Mouse (Mus musculus) large intestine, adult 2 months (tissue): ENCODE data around the gene Serpinb6b. TPM values are rescaled to one million over a fixed set of nuclear protein-coding genes. Genes with fewer than 3 reads are reported as not detected.

Experiments
- DNase-seq: peaks from one replicate; pipeline ENCODE4 v3.0.0-alpha.2; 2012; ENCODE audit warnings: low read depth, low spot score
- WGBS: fragments of 180-500 bp; shearing (Covaris S2); methylation state at CpG from one replicate; pipeline ENCODE4 v1.1.7; 2018; 5-methylcytosine and 5-hydroxymethylcytosine counted together
- polyA plus RNA-seq: library from polyadenylated mRNA; depleted of rRNA; stranded (reverse); fragments of >200 nt; gene quantifications from 2 replicates; pipeline ENCODE4 v1.2.3, GENCODE M21; 2012

Serpinb6b gene
- polyA plus RNA-seq, 1 experiment = 2.4 TPM

GRCm38 (mm10) chr13:32970776-32971175 is 5.8 kb downstream of the Serpinb6b start:
- WGBS = 73% methylated on average over 3 of the region's 3 CpGs
- no peak for DNase-seq

- DNase-seq = no peak
- 76% methylated on average over 2 of the region's 2 CpGs for WGBS
Observed at GRCm38 (mm10) chr13:32974268-32974667, 9.3 kb downstream of the Serpinb6b start.

- WGBS = 47% methylated on average over 3 of the region's 3 CpGs
- no peak for DNase-seq
Observed at GRCm38 (mm10) chr13:32974889-32975460, 10.0 kb downstream of the Serpinb6b start.

- WGBS = 76% methylated on average over 2 of the region's 2 CpGs
- no peak for DNase-seq
Observed at GRCm38 (mm10) chr13:32975710-32976109, 10.7 kb downstream of the Serpinb6b start.

- DNase-seq = no peak
- WGBS = 76% methylated on average over 4 of the region's 4 CpGs
Observed at GRCm38 (mm10) chr13:32982556-32983042, 17.6 kb downstream of the Serpinb6b start.

GRCm38 (mm10) chr13:32986256-32986655 is 21.2 kb downstream of the Serpinb6b start:
- DNase-seq = no peak

- no peak for DNase-seq
- WGBS = 18% methylated on average over 10 of the region's 10 CpGs
Observed at GRCm38 (mm10) chr13:32993152-32993893, 28.3 kb downstream of the Serpinb6b start.

GRCm38 (mm10) chr13:32993894-32994242 is 28.9 kb downstream of the Serpinb6b start:
- no peak for DNase-seq
- 79% methylated on average over 2 of the region's 2 CpGs for WGBS

GRCm38 (mm10) chr13:32995051-32995450 is 30.0 kb downstream of the Serpinb6b start:
- DNase-seq = no peak
- 58% methylated on average over 4 of the region's 4 CpGs for WGBS

GRCm38 (mm10) chr13:33001341-33001740 is 36.3 kb downstream of the Serpinb6b start:
- 91% methylated on average over 5 of the region's 5 CpGs for WGBS
- no peak for DNase-seq

GRCm38 (mm10) chr13:33002950-33003349 is 37.9 kb downstream of the Serpinb6b start, which contains the start of gene Serpinb9:
TSS of gene Serpinb9 (plus strand) at chr13:33003250.
- no peak for DNase-seq
- 95% methylated on average over 3 of the region's 3 CpGs for WGBS

- WGBS = 40% methylated on average over 9 of the region's 9 CpGs
Observed at GRCm38 (mm10) chr13:33003523-33004413, 38.8 kb downstream of the Serpinb6b start.

GRCm38 (mm10) chr13:33004414-33005105 is 39.6 kb downstream of the Serpinb6b start:
- DNase-seq = peak; percentile 48
- WGBS = 9% methylated on average over 12 of the region's 12 CpGs

More at GRCm38 (mm10) chr13:33003523-33004413, 38.8 kb downstream of the Serpinb6b start:
- DNase-seq = no peak

- no peak for DNase-seq
- 54% methylated on average over 2 of the region's 2 CpGs for WGBS
Observed at GRCm38 (mm10) chr13:33005501-33006075, 40.6 kb downstream of the Serpinb6b start.

GRCm38 (mm10) chr13:33006555-33006954 is 41.5 kb downstream of the Serpinb6b start:
- WGBS = 84% methylated on average over 3 of the region's 3 CpGs
- DNase-seq = no peak

GRCm38 (mm10) chr13:33012395-33012794 is 47.4 kb downstream of the Serpinb6b start:
- DNase-seq = no peak
- 85% methylated on average over 1 of the region's 1 CpGs for WGBS

GRCm38 (mm10) chr13:33013271-33013670 is 48.3 kb downstream of the Serpinb6b start:
- WGBS = 30% methylated on average over 2 of the region's 2 CpGs
- DNase-seq = no peak

- 88% methylated on average over 1 of the region's 1 CpGs for WGBS
- no peak for DNase-seq
Observed at GRCm38 (mm10) chr13:33022371-33022770, 57.4 kb downstream of the Serpinb6b start.

GRCm38 (mm10) chr13:33026427-33027057 is 61.5 kb downstream of the Serpinb6b start:
- 35% methylated on average over 1 of the region's 1 CpGs for WGBS
- DNase-seq = no peak
